Mouse (Mus musculus): ENCODE results near the gene Hps3. TPM values are rescaled to one million over a fixed set of nuclear protein-coding genes. Genes with fewer than 3 reads are reported as not detected.
"Not testable (repeated sequence)": the region's sequence is repeated elsewhere in the genome, so short reads cannot be mapped to it uniquely, and the experiment has no call there.

Hps3 gene
- polyA plus RNA-seq, 1 experiment from 2014 or later = 12.1 TPM

GRCm38 (mm10) chr3:20028640-20029039 is 6.5 kb downstream of the Hps3 start:
- 98% methylated on average over 3 of the region's 3 CpGs for WGBS
- H3K9ac ChIP-seq (replicated peaks) = no peak overlapping the region
- no peak overlapping the region for H3K27ac ChIP-seq (replicated peaks)
- 0 out of 2 replicates have a peak, but pooled peaks cover 2% of the 10 kb centered on the region for H3K4me1 ChIP-seq
- H3K4me3 ChIP-seq (replicated peaks) = no peak overlapping the region
- no peak overlapping the region for H3K4me2 ChIP-seq
- H3K36me3 ChIP-seq = peaks cover 35% of the 10 kb centered on the region
- no peak for ATAC-seq (ENCODE audit: low FRiP score)
- no peaks in the 10 kb centered on the region for H3K27me3 ChIP-seq (replicated peaks)
- no peaks in the 10 kb centered on the region for H3K9me3 ChIP-seq (replicated peaks)

GRCm38 (mm10) chr3:20027788-20028187 is 7.3 kb downstream of the Hps3 start:
- Histone ChIP-seq H3K4me1 (no peaks in the 10 kb centered on the region), H3K9me3 (replicated peaks) (no peaks in the 10 kb centered on the region), H3K4me3 (replicated peaks) (no peak overlapping the region), H3K27ac (replicated peaks) (no peak overlapping the region), H3K9ac (replicated peaks) (no peak overlapping the region), H3K27me3 (replicated peaks) (no peaks in the 10 kb centered on the region), H3K36me3 (peaks cover 44% of the 10 kb centered on the region), H3K4me2 (no peak overlapping the region)
- ATAC-seq (ENCODE audit: low FRiP score) = no peak
- WGBS = 79% methylated on average over 5 of the region's 5 CpGs

- Histone ChIP-seq H3K4me3 (replicated peaks) (no peak overlapping the region), H3K36me3 (peaks cover 50% of the 10 kb centered on the region), H3K27me3 (replicated peaks) (no peaks in the 10 kb centered on the region), H3K9ac (replicated peaks) (no peak overlapping the region), H3K4me2 (no peak overlapping the region), H3K9me3 (replicated peaks) (no peaks in the 10 kb centered on the region), H3K4me1 (no peaks in the 10 kb centered on the region), H3K27ac (replicated peaks) (no peak overlapping the region)
- no peak for ATAC-seq (ENCODE audit: low FRiP score)
- 95% methylated on average over 8 of the region's 8 CpGs for WGBS
These were observed 8.0 kb downstream of the Hps3 start for GRCm38 (mm10) chr3:20026996-20027689.

DNA sequence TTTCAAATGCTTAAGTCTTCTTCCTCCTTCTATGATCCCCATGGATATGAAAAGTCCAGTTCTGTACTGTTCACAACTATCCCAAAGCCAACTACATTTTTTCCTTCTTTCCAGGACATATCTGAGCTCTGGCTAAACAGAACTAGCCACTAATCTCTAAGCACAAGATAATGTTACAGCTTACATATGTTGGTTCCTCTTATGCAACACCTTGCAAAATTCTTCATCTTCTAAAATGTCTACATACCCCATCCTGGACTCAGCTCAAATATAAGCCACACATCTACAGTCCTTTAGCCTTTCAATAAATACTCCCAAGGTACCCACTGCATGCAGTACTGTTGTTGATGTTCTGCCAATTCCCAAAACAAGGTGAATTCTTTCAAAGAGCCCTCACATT is 8.6 kb downstream of the Hps3 start:
- H3K9me3 ChIP-seq (replicated peaks) = no peaks in the 10 kb centered on the region
- H3K27me3 ChIP-seq (replicated peaks) = no peaks in the 10 kb centered on the region
- no peak overlapping the region for H3K9ac ChIP-seq (replicated peaks)
- H3K4me3 ChIP-seq (replicated peaks) = no peak overlapping the region
- H3K4me2 ChIP-seq = no peak overlapping the region
- H3K36me3 ChIP-seq = peaks cover 55% of the 10 kb centered on the region
- no peaks in the 10 kb centered on the region for H3K4me1 ChIP-seq
- H3K27ac ChIP-seq (replicated peaks) = no peak overlapping the region
- ATAC-seq (ENCODE audit: low FRiP score) = no peak

- Histone ChIP-seq H3K4me1 (no peaks in the 10 kb centered on the region), H3K9me3 (replicated peaks) (no peaks in the 10 kb centered on the region), H3K27me3 (replicated peaks) (no peaks in the 10 kb centered on the region), H3K9ac (replicated peaks) (no peak overlapping the region), H3K27ac (replicated peaks) (no peak overlapping the region), H3K4me3 (replicated peaks) (no peak overlapping the region), H3K36me3 (peaks cover 59% of the 10 kb centered on the region), H3K4me2 (no peak overlapping the region)
- 50% methylated on average over 1 of the region's 1 CpGs for WGBS
- no peak for ATAC-seq (ENCODE audit: low FRiP score)
These were observed 11.3 kb downstream of the Hps3 start for GRCm38 (mm10) chr3:20023832-20024231.

DNA sequence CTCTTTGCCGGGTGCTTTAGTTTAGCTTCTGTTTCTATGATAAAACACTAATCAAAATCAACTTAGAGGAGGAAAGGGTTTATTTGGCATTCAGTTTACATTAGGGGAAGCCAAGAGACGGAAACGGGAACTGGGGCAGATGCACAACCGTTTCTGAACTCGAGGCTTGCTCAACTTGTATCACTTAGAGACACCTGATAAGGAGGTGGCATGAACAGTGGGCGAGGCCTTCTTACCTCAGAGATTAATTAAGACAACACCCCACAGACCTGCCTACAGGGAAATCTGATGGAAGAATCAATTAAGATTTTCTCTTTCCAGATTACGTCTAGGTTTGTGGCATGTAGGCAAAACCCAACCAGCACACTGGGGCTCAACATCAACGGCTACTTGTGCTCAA is 17.0 kb downstream of the Hps3 start:
- WGBS = 91% methylated on average over 8 of the region's 8 CpGs
- H3K4me1 ChIP-seq = no peaks in the 10 kb centered on the region
- H3K27me3 ChIP-seq (replicated peaks) = no peaks in the 10 kb centered on the region
- H3K27ac ChIP-seq (replicated peaks) = no peak overlapping the region
- no peak for ATAC-seq (ENCODE audit: low FRiP score)
- no peaks in the 10 kb centered on the region for H3K9me3 ChIP-seq (replicated peaks)
- no peak overlapping the region for H3K9ac ChIP-seq (replicated peaks)
- H3K36me3 ChIP-seq = peaks cover 42% of the 10 kb centered on the region
- no peak overlapping the region for H3K4me2 ChIP-seq
- no peak overlapping the region for H3K4me3 ChIP-seq (replicated peaks)

DNA sequence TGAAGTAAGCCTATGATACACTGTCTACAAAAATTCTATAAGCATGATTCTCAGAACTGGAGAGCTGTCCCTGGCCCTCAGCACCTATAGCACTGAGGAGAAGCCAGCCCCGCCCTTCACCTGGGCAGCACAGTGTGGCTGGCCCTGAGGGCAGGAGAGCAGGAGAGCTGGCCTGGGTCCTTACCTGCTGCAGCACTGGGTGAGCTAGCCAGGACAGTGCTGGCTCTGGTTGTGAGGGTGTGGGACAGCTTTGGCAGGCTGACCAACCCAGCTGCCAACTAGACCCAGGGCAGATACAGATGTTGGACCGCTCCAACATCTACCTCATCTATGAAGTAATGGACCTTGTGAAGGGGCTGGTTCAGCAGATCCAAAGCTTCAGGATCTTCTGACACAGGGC is 20.7 kb downstream of the Hps3 start:
- WGBS = 98% methylated on average over 2 of the region's 2 CpGs
- H3K27me3 ChIP-seq (replicated peaks) = no peaks in the 10 kb centered on the region
- no peak overlapping the region for H3K4me3 ChIP-seq (replicated peaks)
- H3K36me3 ChIP-seq = peaks cover 40% of the 10 kb centered on the region
- H3K4me1 ChIP-seq = no peaks in the 10 kb centered on the region
- ATAC-seq (ENCODE audit: low FRiP score) = no peak
- H3K9ac ChIP-seq (replicated peaks) = no peak overlapping the region
- H3K27ac ChIP-seq (replicated peaks) = no peak overlapping the region
- H3K4me2 ChIP-seq = no peak overlapping the region
- no peaks in the 10 kb centered on the region for H3K9me3 ChIP-seq (replicated peaks)

DNA sequence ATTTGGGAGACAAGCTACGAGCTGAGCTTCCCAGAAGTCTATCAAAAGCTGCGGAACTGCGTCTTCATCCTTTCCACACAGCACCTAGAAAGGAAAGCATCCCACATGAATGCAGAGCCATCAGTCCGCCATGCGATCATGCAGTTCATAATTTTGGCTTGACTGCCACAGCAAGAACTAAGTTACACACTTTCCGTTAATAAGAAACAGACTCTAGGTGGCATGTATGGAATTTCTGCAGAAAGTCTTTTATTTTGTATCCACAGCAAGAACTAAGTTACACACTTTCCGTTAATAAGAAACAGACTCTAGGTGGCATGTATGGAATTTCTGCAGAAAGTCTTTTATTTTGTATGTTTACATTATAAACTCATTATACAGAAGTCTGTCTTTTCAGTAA is 24.2 kb downstream of the Hps3 start:
- not testable (repeated sequence) for H3K27ac ChIP-seq (replicated peaks); H3K27me3 ChIP-seq (replicated peaks); H3K4me1 ChIP-seq; H3K4me3 ChIP-seq (replicated peaks); H3K9ac ChIP-seq (replicated peaks); ATAC-seq (ENCODE audit: low FRiP score); H3K4me2 ChIP-seq; H3K9me3 ChIP-seq (replicated peaks)
- 90% methylated on average over 7 of the region's 7 CpGs for WGBS
- peaks cover 32% of the 10 kb centered on the region for H3K36me3 ChIP-seq

GRCm38 (mm10) chr3:20010464-20010863 is 24.7 kb downstream of the Hps3 start:
- peaks cover 28% of the 10 kb centered on the region for H3K36me3 ChIP-seq

GRCm38 (mm10) chr3:20007759-20008158 is 27.4 kb downstream of the Hps3 start:
- Histone ChIP-seq H3K9ac (replicated peaks) (no peak overlapping the region), H3K4me2 (no peak overlapping the region), H3K4me3 (replicated peaks) (no peak overlapping the region), H3K27ac (replicated peaks) (no peak overlapping the region), H3K36me3 (peaks cover 27% of the 10 kb centered on the region), H3K4me1 (no peaks in the 10 kb centered on the region), H3K27me3 (replicated peaks) (no peaks in the 10 kb centered on the region), H3K9me3 (replicated peaks) (no peaks in the 10 kb centered on the region)
- WGBS = 89% methylated on average over 5 of the region's 5 CpGs
- no peak for ATAC-seq (ENCODE audit: low FRiP score)

More at GRCm38 (mm10) chr3:20010464-20010863, 24.7 kb downstream of the Hps3 start:
- Histone ChIP-seq H3K27me3 (replicated peaks) (no peaks in the 10 kb centered on the region), H3K4me3 (replicated peaks) (no peak overlapping the region), H3K4me2 (no peak overlapping the region), H3K27ac (replicated peaks) (no peak overlapping the region), H3K9me3 (replicated peaks) (no peaks in the 10 kb centered on the region), H3K4me1 (no peaks in the 10 kb centered on the region), H3K9ac (replicated peaks) (no peak overlapping the region)
- WGBS = 94% methylated on average over 9 of the region's 9 CpGs
- ATAC-seq (ENCODE audit: low FRiP score) = no peak

DNA sequence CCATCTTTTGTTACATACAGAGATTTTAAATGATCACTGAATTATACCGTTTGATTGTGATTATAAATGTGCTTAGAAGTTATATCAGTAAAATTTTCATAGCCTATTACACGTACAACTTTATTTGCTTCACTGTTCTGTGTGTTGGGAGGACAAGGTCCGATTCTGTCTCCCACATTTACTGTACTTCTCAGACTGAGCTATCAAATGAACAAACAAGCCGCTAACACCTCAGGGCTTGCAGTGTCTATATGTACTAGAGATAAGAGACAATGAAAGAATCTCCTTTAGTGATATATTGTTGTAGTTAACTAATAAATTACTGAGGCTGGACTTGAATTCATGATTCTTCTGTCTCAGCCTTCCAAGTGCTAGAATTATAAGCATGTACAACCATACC is 27.8 kb downstream of the Hps3 start:
- H3K4me2 ChIP-seq = no peak overlapping the region
- no peaks in the 10 kb centered on the region for H3K9me3 ChIP-seq (replicated peaks)
- H3K9ac ChIP-seq (replicated peaks) = no peak overlapping the region
- no peaks in the 10 kb centered on the region for H3K4me1 ChIP-seq
- peaks cover 26% of the 10 kb centered on the region for H3K36me3 ChIP-seq
- H3K27ac ChIP-seq (replicated peaks) = no peak overlapping the region
- ATAC-seq (ENCODE audit: low FRiP score) = no peak
- H3K27me3 ChIP-seq (replicated peaks) = no peaks in the 10 kb centered on the region
- 89% methylated on average over 4 of the region's 4 CpGs for WGBS
- H3K4me3 ChIP-seq (replicated peaks) = no peak overlapping the region

- Histone ChIP-seq H3K36me3 (peaks cover 32% of the 10 kb centered on the region), H3K27ac (replicated peaks) (no peak overlapping the region), H3K9me3 (replicated peaks) (no peaks in the 10 kb centered on the region), H3K4me2 (no peak overlapping the region), H3K4me3 (replicated peaks) (no peak overlapping the region), H3K9ac (replicated peaks) (no peak overlapping the region), H3K4me1 (no peaks in the 10 kb centered on the region), H3K27me3 (replicated peaks) (no peaks in the 10 kb centered on the region)
- ATAC-seq (ENCODE audit: low FRiP score) = no peak
- WGBS = 83% methylated on average over 1 of the region's 1 CpGs
These were observed 29.5 kb downstream of the Hps3 start for GRCm38 (mm10) chr3:20005611-20006010.
